Mouse (Mus musculus) gastrocnemius, postnatal 4 days (tissue): Measurements from ENCODE around the gene Smarcd1. TPM values are rescaled to one million over a fixed set of nuclear protein-coding genes. Genes with fewer than 3 reads are reported as not detected.
A peak's percentile ranks its signal among the peaks of the same experiment; 100 is the strongest.

Source experiments
- DNase-seq, 2 experiments: peaks; one replicate each; pipeline ENCODE4 v3.0.0; 2021 to 2022; ENCODE audit warnings: low spot score in 2 of 2, mixed read lengths in 2 of 2
- total RNA-seq, 2 experiments: library from RNA; stranded (reverse); gene quantifications; 2 replicates each; pipeline ENCODE4 v1.2.3; 2021

The Smarcd1 gene
- total RNA-seq, 2 experiments from 2014 or later, result 26.9 to 34.7 TPM

DNA sequence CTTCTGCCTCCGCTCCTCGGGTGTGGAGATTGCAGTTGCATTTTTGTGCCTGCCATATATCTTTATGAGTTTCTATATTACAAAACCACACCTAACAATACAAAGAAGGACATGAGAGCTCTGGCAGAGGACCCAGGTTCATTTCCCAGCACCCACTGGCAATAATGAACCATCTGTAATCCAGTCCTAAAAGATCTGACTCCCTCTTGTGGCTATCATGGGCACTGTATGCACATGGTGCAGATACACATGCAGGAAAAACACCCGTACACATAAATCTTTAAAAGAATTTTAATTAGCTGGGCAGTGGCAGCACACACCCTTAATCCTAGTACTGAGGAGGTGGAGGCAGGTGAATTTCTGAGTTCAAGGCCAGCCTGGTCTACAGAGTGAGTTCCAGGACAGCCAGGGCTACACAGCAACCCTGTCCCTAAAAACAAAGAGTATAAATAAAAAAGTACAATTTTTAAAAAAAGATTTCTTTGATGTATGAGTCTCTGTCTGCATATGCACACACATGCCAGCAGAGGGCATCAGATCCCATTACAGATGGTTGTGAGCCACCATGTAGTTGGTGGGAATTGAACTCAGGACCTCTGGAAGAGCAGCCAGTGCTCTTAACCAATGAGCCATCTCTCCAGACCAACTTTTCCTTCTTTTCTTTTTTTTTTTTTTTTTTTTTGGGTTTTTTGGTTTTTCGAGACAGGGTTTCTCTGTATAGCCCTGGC lies 27.3 kb downstream of the Smarcd1 start:
- no peak for DNase-seq

DNA sequence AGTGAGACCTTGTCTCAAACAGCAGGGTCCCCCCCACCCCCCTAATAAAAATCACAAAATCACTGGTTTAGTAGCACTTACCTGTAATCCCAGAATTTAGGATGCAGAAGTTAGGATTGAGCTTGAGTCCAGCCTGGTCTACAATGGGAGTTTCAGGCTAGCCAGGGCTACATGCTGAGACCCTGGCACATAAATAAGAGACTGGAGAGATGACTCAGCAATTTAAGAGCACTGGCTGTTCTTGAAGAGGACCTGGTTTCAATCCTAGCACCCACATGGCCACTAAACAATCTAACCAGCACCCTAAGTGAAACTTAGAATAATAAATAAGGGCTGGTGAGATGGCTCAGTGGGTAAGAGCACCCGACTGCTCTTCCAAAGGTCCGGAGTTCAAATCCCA lies 29.2 kb downstream of the Smarcd1 start:
- no peak for DNase-seq

DNA sequence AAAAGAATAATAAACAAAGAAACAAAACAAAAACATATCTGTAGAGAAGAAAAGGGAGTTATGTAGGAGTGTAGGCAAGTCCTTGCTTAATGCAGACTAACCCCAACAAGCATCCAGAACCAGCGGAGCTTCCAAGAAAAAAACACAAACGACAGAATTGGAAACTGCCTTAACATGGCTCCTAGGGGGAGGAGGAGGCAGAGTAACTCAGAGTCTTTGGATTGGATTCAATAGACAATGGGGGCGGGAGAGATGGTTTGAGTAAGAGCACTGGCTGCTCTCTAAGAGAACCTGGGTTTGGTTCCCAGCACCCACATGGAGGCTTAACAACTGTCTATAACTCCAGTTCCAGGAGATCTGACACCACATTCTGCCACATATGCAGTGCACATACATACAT lies 29.7 kb downstream of the Smarcd1 start:
- no peak for DNase-seq

DNA sequence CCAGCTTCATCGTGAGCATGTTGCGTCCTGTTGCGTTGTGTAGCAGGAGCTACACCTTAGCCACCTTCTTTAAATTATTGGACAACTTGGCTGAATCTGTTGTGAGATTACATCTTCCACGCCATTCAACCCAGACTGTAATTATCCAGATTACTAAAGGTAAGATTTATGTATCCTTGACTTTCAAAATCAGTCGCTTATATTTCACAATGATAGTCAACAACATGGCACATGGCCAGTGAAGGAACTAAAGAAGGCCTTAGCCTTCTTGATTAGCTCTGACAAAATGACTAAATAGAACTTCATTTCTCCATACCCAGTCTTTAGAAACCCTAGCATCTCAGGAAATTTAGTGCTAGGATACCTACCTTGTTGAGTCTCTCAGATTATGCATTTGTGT lies 31.3 kb downstream of the Smarcd1 start:
- no peak for DNase-seq

DNA sequence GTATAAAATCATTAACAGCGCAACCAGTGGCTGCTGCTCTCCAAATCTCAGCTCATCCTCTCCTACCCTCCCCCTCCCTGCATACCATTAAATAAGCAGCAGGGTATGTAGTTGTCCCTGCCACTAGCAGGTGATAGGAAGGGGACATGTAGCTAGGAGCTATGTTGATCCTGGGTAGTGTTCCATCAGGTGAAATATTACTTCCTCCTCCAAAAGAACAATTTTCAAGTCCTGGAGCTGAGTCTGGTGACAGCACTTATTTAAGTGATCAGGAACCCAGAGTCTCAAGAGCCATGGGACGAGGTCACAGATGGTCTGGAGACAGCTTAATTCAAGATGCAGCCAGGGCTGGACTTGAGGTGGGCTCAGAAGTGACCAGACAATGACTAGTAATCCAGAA lies 33.7 kb downstream of the Smarcd1 start:
- peak; percentile 100 for DNase-seq

DNA sequence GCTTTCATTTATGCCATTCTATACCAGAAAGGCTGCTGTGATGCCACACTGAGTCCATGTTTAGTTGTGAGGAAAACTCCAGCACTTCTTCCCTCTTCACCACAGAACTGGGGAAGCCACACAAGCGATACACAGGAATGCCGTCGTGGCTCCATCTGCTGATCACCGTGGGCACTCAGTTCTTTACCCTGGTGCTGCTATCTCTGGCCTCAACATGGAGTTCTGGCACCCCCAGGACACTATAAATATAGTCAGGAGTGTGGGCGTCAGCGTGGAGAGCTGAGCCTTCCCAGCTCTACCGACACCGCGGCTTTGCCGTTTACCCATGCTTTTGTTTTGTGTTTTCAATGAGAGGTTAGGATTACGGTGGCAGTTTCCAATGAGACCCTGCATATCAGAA lies 34.7 kb downstream of the Smarcd1 start:
- DNase-seq, result no peak

DNA sequence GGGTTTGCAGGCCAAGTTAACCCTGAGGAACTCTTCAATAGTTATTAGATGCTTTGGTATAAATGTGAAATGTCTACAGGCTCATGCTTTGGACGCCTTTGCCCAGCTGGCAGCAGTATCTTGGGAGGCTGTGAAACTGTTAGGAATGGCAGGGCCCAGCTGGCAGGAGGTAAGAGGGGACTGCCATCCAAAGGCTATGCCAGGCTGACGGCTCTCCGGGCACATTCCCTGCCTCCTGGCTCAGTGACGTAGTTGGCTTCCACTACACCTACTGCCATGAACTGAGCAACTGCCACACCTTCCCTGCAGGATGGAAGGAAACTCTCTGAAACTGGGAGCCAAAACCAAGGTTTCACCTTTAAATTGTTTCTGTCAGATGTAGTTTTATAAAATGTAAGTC lies 38.3 kb downstream of the Smarcd1 start:
- DNase-seq, result no peak

DNA sequence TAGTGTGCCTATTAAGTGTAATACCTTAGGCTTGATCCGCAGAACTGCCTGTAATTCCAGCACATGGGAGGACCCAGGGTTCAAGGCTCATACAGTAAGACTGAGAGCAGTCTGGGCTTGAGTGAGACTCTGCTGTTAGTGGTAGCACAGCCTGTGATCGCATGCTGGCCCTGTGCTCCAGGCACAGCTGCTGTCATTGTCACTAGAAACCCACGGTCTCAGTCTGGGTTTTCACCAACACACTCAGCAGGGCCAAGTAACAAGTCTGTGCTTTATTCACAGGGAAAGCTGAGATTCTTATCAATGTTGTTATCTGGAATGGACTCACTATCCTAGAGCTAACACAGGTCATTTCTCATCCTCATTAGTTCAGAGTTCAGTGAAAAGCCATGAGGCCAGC lies 52.3 kb downstream of the Smarcd1 start:
- no peak for DNase-seq

Other genes starting within 250 kb of the Smarcd1 start
- 10 to 100 TPM; 37.2 to 39.4 TPM for gene Nckap5l, start 244.4 kb upstream of the Smarcd1 start, total RNA-seq
- gene Bcdin3d, start 227.4 kb upstream of the Smarcd1 start, total RNA-seq, result 1 to 10 TPM; 7.2 to 7.4 TPM
- not detected for gene Faim2, start 174.0 kb upstream of the Smarcd1 start, total RNA-seq
- gene Aqp2, start 123.1 kb upstream of the Smarcd1 start, total RNA-seq, result not detected
- not detected for gene Aqp5, start 111.3 kb upstream of the Smarcd1 start, total RNA-seq
- gene Aqp6, start 100.7 kb upstream of the Smarcd1 start, total RNA-seq, result not detected
- gene Racgap1, start 50.5 kb upstream of the Smarcd1 start, total RNA-seq, result 10 to 100 TPM; 40.5 to 43.4 TPM
- gene Asic1, start 31.8 kb upstream of the Smarcd1 start, total RNA-seq, result 1 to 10 TPM in 1 of 2 experiments, under 1 TPM in 1; 0.91 to 1.9 TPM
- 1 to 10 TPM; 2.5 to 2.9 TPM for gene Gm17349, start 3.4 kb downstream of the Smarcd1 start, total RNA-seq
- 100 to 1,000 TPM; 201 to 212 TPM for gene Gpd1, start 15.4 kb downstream of the Smarcd1 start, total RNA-seq
- 100 to 1,000 TPM; 125 to 144 TPM for gene Cox14, start 23.5 kb downstream of the Smarcd1 start, total RNA-seq
- gene Cers5, start 70.8 kb downstream of the Smarcd1 start, total RNA-seq, result 10 to 100 TPM; 24.3 to 27.5 TPM
- gene Lima1, start 173.3 kb downstream of the Smarcd1 start, total RNA-seq, result 10 to 100 TPM; 63.5 to 68.6 TPM